In genomic region chr1:106544817-106545612, GRCm38 (mm10) we compare ENCODE assay signal across 9 mouse cellular contexts.
DNase-seq lines count a peak whose midpoint lies in the region; ATAC-seq and TF ChIP-seq lines count a peak whose summit lies in the region.
"Had no signal": no experiment of that assay in that cellular context is flagged by ENCODE, and none has a peak within 500 bp of the region (broad histone marks: within the 10 kb centered on the region; RNA-seq: fewer than 3 reads in every experiment).

No protein-coding gene starts in this region.

- TF ChIP-seq POLR2A in thymus, adult 2 months (IDR thresholded peaks at IDR 0.05; ENCODE audit: control insufficient read depth, extremely low read depth, insufficient read depth, low read length, poor library complexity) = no peak

- ATAC-seq in midbrain, embryonic 11.5 days (ENCODE audit: low FRiP score) = no peak
- no peak for ATAC-seq in midbrain, embryonic 13.5 days
- peak; percentile 33; the same call in 1 of the 2 replicates for ATAC-seq in lung, postnatal 0 days

- H3K4me3 ChIP-seq in midbrain, embryonic 11.5 days (ENCODE audit: low read depth, low read length) = no peak overlapping the region
- no peak overlapping the region for H3K4me3 ChIP-seq in midbrain, embryonic 13.5 days (replicated peaks)
- H3K4me3 ChIP-seq in lung, postnatal 0 days (ENCODE audit: low read depth, low read length) = no peak overlapping the region
- H3K4me3 ChIP-seq in thymus, adult 2 months (ENCODE audit: control insufficient read depth, insufficient read depth, low read length) = no peak overlapping the region

- no peak overlapping the region for H3K27ac ChIP-seq in midbrain, embryonic 11.5 days (ENCODE audit: low read depth, low read length)
- H3K27ac ChIP-seq in midbrain, embryonic 13.5 days = no peak overlapping the region
- H3K27ac ChIP-seq in lung, postnatal 0 days (ENCODE audit: low read length) = no peak overlapping the region
- no peak overlapping the region for H3K27ac ChIP-seq in thymus, adult 2 months (ENCODE audit: control insufficient read depth, insufficient read depth, low read length)
- H3K27ac ChIP-seq: macrophage had no signal

- 69% methylated on average over 6 of the region's 6 CpGs for WGBS in midbrain, embryonic 11.5 days
- WGBS in midbrain, embryonic 13.5 days = 75% methylated on average over 6 of the region's 6 CpGs
- WGBS in lung, postnatal 0 days = 51% methylated on average over 6 of the region's 6 CpGs
- 60% methylated on average over 6 of the region's 6 CpGs for WGBS in thymus, adult 2 months

- TF ChIP-seq EP300 in lung, postnatal 0 days (IDR thresholded peaks at IDR 0.05) = no peak

- H3K4me1 ChIP-seq in midbrain, embryonic 11.5 days (ENCODE audit: control insufficient read depth, insufficient read depth, low read length) = 0 out of 2 replicates have a peak, but pooled peaks cover 2% of the 10 kb centered on the region
- no peaks in the 10 kb centered on the region for H3K4me1 ChIP-seq in midbrain, embryonic 13.5 days (replicated peaks)
- H3K4me1 ChIP-seq in lung, postnatal 0 days (ENCODE audit: insufficient read depth, low read depth, low read length) = 0 out of 2 replicates have a peak, but pooled peaks cover 4% of the 10 kb centered on the region
- peaks cover 16% of the 10 kb centered on the region for H3K4me1 ChIP-seq in thymus, adult 2 months (replicated peaks; ENCODE audit: control insufficient read depth, insufficient read depth, low read length)

- no peak overlapping the region for H3K4me2 ChIP-seq in midbrain, embryonic 11.5 days
- no peak overlapping the region for H3K4me2 ChIP-seq in midbrain, embryonic 13.5 days (replicated peaks)
- H3K4me2 ChIP-seq in lung, postnatal 0 days (replicated peaks; ENCODE audit: low read depth, low read length) = no peak overlapping the region

- no peaks in the 10 kb centered on the region for H3K27me3 ChIP-seq in midbrain, embryonic 11.5 days (ENCODE audit: control insufficient read depth, insufficient read depth, low read length)
- no peaks in the 10 kb centered on the region for H3K27me3 ChIP-seq in midbrain, embryonic 13.5 days
- H3K27me3 ChIP-seq in lung, postnatal 0 days (replicated peaks; ENCODE audit: insufficient read depth, low read length) = no peaks in the 10 kb centered on the region
- no peaks in the 10 kb centered on the region for H3K27me3 ChIP-seq in thymus, adult 2 months (ENCODE audit: control insufficient read depth, insufficient read depth, low read length)

- no peaks in the 10 kb centered on the region for H3K36me3 ChIP-seq in midbrain, embryonic 11.5 days (ENCODE audit: control insufficient read depth, insufficient read depth, low read length)
- H3K36me3 ChIP-seq in midbrain, embryonic 13.5 days = no peaks in the 10 kb centered on the region
- H3K36me3 ChIP-seq in lung, postnatal 0 days (ENCODE audit: insufficient read depth, low read length) = no peaks in the 10 kb centered on the region
- no peaks in the 10 kb centered on the region for H3K36me3 ChIP-seq in thymus, adult 2 months (ENCODE audit: control insufficient read depth, insufficient read depth, low read length)

- TF ChIP-seq CTCF in lung, postnatal 0 days (IDR thresholded peaks at IDR 0.05) = peak; percentile 66
- no peak for TF ChIP-seq CTCF in thymus, adult 2 months (IDR thresholded peaks at IDR 0.05; ENCODE audit: borderline replicate concordance, control insufficient read depth, extremely low read depth, insufficient read depth, low read length, poor library complexity)

- H3K9me3 ChIP-seq in midbrain, embryonic 11.5 days (ENCODE audit: control insufficient read depth, low read length) = no peaks in the 10 kb centered on the region
- H3K9me3 ChIP-seq in midbrain, embryonic 13.5 days = no peaks in the 10 kb centered on the region
- H3K9me3 ChIP-seq in lung, postnatal 0 days (ENCODE audit: low read length) = no peaks in the 10 kb centered on the region

- peak; percentile 44 to 54 for DNase-seq in adrenal gland, adult 18-20 months (ENCODE audit: low spot score in 2 of 2)
- DNase-seq in adrenal gland, postnatal 4 days (ENCODE audit: low spot score in 2 of 2) = no peak
- peak; percentile 83 for DNase-seq in midbrain, embryonic 11.5 days (ENCODE audit: low spot score, missing footprints)
- DNase-seq in c-Kit-positive CD71-negative TER-119-negative erythroid progenitor cells, embryonic 14.5 days (ENCODE audit: low read depth) = peak; percentile 26
- DNase-seq in kidney, postnatal 10 days = peak; percentile 83
- DNase-seq in lung, postnatal 0 days (ENCODE audit: low spot score) = peak; percentile 52
- peak; percentile 68 for DNase-seq in thymus, adult 2 months

- no peak overlapping the region for H3K9ac ChIP-seq in midbrain, embryonic 11.5 days (ENCODE audit: low read length)
- no peak overlapping the region for H3K9ac ChIP-seq in midbrain, embryonic 13.5 days (replicated peaks)
- no peak overlapping the region for H3K9ac ChIP-seq in lung, postnatal 0 days (replicated peaks; ENCODE audit: low read depth)

Comparison
In these comparisons a context has a peak if more than half of its experiments do, and no peak if none do; other contexts are left out.
1. DNase-seq: peak in adrenal gland, adult 18-20 months (2 of 2), midbrain, embryonic 11.5 days (single experiment), c-Kit-positive CD71-negative TER-119-negative erythroid progenitor cells, embryonic 14.5 days (single experiment), kidney, postnatal 10 days (single experiment), lung, postnatal 0 days (single experiment) and thymus, adult 2 months (single experiment); none in adrenal gland, postnatal 4 days (0 of 2).